Mouse (Mus musculus): ENCODE data around the gene Abhd16a. TPM values are rescaled to one million over a fixed set of nuclear protein-coding genes. Genes with fewer than 3 reads are reported as not detected.

The Abhd16a gene
- polyA plus RNA-seq, 1 experiment = 64.7 TPM

DNA sequence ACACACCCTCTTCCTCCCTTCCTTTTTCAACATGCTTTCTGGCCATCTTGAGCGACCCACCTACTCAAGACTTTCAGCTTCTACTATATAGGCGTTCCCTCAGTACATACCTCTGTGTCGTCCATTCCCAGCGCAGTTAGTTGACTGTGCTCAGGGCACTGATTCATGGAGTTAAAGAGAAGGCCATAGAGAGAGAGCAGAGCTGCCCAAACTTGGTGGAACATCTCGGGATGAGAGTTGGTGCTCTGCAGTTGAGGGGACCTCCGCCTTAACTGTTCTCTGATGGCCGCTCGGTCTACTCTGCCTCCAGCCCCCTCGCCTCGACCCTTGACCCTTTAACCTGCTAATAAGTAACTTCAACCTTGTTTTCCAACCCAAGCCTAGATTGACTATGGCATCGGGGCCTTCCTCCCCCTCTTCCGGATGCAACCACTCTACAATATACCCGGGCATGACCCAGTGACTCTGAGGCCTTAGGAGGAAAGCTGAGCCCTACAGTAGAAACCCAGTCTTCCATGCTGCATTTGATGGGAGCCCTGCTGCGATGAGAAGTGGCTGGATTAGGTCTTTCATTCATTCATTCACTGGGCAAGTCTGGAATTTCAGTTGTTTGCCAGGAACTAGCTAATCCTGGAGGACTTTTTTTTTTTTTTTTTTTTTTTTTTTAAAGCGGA, 42.6 kb downstream of the Abhd16a start, which contains the start of gene Apom:
Gene Apom (minus strand): TSS at position 551 of the 674 bp plus-strand sequence.
- Histone ChIP-seq H3K36me3 (ENCODE audit: control insufficient read depth, insufficient read depth) (no peaks in the 10 kb centered on the region), H3K4me2 (ENCODE audit: low read depth) (no peak within 1 kb of the TSS), H3ac (ENCODE audit: control insufficient read depth, insufficient read length) (no peak within 1 kb of the TSS), H3K4me3 (no peak within 1 kb of the TSS), H3K27me3 (ENCODE audit: control insufficient read depth, insufficient read depth, insufficient read length) (no peaks in the 10 kb centered on the region), H3K79me2 (ENCODE audit: control insufficient read depth, insufficient read depth) (peaks cover 33% of the 10 kb centered on the region)
- TF ChIP-seq TCF3 (IDR thresholded peaks at IDR 0.05; ENCODE audit: insufficient read length, low read depth) = no peak
- TF ChIP-seq MYOD1 (IDR thresholded peaks at IDR 0.05; ENCODE audit: control insufficient read depth in 1 of 3, insufficient read length in 2 of 3, low read depth in 2 of 3) = no peak
- TF ChIP-seq POLR2AphosphoS2 (IDR thresholded peaks at IDR 0.05; ENCODE audit: insufficient read length, low read depth) = no peak
- no peak for TF ChIP-seq E2F4 (IDR thresholded peaks at IDR 0.05; ENCODE audit: insufficient read depth)
- no peak for TF ChIP-seq MAX (IDR thresholded peaks at IDR 0.05; ENCODE audit: low read depth)
- no peak for TF ChIP-seq CEBPB (IDR thresholded peaks at IDR 0.05; ENCODE audit: insufficient read depth, poor library complexity, severe bottlenecking)
- TF ChIP-seq SRF (IDR thresholded peaks at IDR 0.05; ENCODE audit: control insufficient read depth, insufficient read length, low read depth) = no peak
- TF ChIP-seq REST (IDR thresholded peaks at IDR 0.05; ENCODE audit: insufficient read depth, insufficient read length) = no peak
- TF ChIP-seq TCF12 (IDR thresholded peaks at IDR 0.05; ENCODE audit: insufficient read depth, poor library complexity, severe bottlenecking) = no peak
- no peak for TF ChIP-seq POLR2A (IDR thresholded peaks at IDR 0.05; ENCODE audit: insufficient read length, low read depth)
- no peak for TF ChIP-seq MYOG (IDR thresholded peaks at IDR 0.05; ENCODE audit: control insufficient read depth in 1 of 3, insufficient read depth in 1 of 3, insufficient read length in 2 of 3, low read depth in 2 of 3)
- no peak for TF ChIP-seq USF1 (IDR thresholded peaks at IDR 0.05; ENCODE audit: low read depth)

DNA sequence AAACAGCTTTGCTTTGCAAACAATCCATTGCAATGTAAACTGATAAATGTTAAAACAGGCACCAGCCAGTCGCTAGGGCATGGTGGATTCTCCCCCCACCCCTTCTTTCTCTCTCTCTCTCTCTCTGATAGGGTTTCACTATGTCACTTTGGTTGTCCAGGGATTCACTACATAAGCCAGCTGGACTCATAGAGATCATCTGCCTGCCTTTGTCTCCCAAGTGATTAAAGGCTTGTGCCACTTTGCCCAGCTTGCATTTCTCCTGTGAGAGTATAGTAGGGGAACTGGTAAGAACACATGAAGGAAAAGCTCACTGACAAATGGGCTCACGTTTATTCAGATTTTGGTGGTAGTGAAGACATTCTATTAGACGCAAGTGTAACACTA, 43.1 kb downstream of the Abhd16a start:
- no peaks in the 10 kb centered on the region for H3K27me3 ChIP-seq (ENCODE audit: control insufficient read depth, insufficient read depth, insufficient read length)
- H3K4me3 ChIP-seq = no peak overlapping the region
- peaks cover 33% of the 10 kb centered on the region for H3K79me2 ChIP-seq (ENCODE audit: control insufficient read depth, insufficient read depth)
- TF ChIP-seq POLR2A (IDR thresholded peaks at IDR 0.05; ENCODE audit: insufficient read length, low read depth) (no peak), MYOD1 (IDR thresholded peaks at IDR 0.05; ENCODE audit: control insufficient read depth in 1 of 3, insufficient read length in 2 of 3, low read depth in 2 of 3) (no peak), CEBPB (IDR thresholded peaks at IDR 0.05; ENCODE audit: insufficient read depth, poor library complexity, severe bottlenecking) (no peak)
- no peaks in the 10 kb centered on the region for H3K36me3 ChIP-seq (ENCODE audit: control insufficient read depth, insufficient read depth)
- H3K4me2 ChIP-seq (ENCODE audit: low read depth) = no peak overlapping the region
- H3ac ChIP-seq (ENCODE audit: control insufficient read depth, insufficient read length) = no peak overlapping the region

DNA sequence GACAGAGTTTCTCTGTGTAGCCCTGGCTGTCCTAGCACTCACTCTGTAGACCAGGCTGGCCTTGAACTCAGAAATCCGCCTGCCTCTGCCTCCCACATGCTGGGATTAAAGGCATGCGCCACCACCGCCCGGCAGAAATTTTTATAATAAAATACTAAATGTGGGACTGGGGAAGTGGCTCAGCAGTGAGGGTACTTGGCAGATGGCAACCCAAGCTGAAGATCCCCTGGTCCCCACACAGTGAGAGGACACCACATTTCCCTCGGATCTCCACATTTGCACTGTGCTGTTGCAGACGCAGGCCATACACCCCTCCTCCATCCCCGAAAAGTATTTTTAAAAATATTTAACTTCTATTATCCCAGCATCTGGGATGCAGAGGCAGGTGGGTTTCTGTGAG, 44.5 kb downstream of the Abhd16a start:
- no peaks in the 10 kb centered on the region for H3K27me3 ChIP-seq (ENCODE audit: control insufficient read depth, insufficient read depth, insufficient read length)
- H3K79me2 ChIP-seq (ENCODE audit: control insufficient read depth, insufficient read depth) = peaks cover 33% of the 10 kb centered on the region
- H3K36me3 ChIP-seq (ENCODE audit: control insufficient read depth, insufficient read depth) = peaks cover 3% of the 10 kb centered on the region
- no peak overlapping the region for H3K4me2 ChIP-seq (ENCODE audit: low read depth)
- no peak overlapping the region for H3ac ChIP-seq (ENCODE audit: control insufficient read depth, insufficient read length)
- TF ChIP-seq CEBPB (IDR thresholded peaks at IDR 0.05; ENCODE audit: insufficient read depth, poor library complexity, severe bottlenecking) = no peak
- TF ChIP-seq POLR2AphosphoS2 (IDR thresholded peaks at IDR 0.05; ENCODE audit: insufficient read length, low read depth) = no peak
- no peak overlapping the region for H3K4me3 ChIP-seq

DNA sequence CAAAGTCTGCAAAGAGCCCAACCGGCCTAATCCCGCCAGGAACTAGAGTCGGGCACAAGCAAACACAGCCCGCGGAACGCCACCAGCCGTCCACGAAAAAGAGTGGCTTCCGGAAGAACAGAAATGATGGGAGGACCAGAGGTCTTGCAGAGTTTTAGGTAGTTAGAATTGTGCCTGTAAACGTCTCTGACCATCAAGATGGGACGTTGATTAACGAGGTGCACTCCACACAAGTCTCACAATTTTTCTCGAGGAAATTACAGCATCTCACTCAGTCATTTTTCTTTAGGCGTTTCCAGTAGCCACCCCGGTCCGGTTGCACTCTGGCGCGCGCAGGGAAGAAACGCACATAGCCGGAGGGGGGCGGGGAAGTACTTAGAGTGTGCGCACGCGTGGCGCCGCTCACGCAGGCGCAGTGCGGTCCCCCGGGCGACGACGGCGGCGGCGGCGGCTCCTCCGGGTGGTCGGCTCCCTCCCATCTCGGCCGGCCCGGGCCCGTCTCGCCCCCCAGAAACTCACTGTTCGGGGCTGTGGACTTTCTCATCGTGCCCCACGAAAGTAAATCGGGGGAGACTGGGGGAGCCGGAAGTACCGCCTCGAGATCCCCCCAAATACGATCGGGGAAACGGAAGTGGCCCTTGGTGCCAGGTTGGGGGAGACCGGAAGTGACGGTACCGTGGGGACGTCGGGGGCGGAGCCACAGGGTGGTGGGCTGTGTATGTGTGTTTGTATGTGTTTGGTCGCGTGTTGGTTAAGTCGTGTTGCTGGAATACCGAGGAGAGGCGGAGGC, 45.9 kb downstream of the Abhd16a start, which contains the start of gene Bag6:
Gene Bag6 (plus strand): TSS at position 378 of the 790 bp plus-strand sequence.
- H3K27me3 ChIP-seq (ENCODE audit: control insufficient read depth, insufficient read depth, insufficient read length) = no peaks in the 10 kb centered on the region
- H3K4me2 ChIP-seq (ENCODE audit: low read depth) = peak within 1 kb of the TSS; percentile 94
- peaks cover 48% of the 10 kb centered on the region for H3K79me2 ChIP-seq (ENCODE audit: control insufficient read depth, insufficient read depth)
- TF ChIP-seq MAX (IDR thresholded peaks at IDR 0.05; ENCODE audit: low read depth) (peak; percentile 99), E2F4 (IDR thresholded peaks at IDR 0.05; ENCODE audit: insufficient read depth) (peak; percentile 39), USF1 (IDR thresholded peaks at IDR 0.05; ENCODE audit: low read depth) (no peak), POLR2A (IDR thresholded peaks at IDR 0.05; ENCODE audit: insufficient read length, low read depth) (no peak), SRF (IDR thresholded peaks at IDR 0.05; ENCODE audit: control insufficient read depth, insufficient read length, low read depth) (no peak), MYOG (IDR thresholded peaks at IDR 0.05; ENCODE audit: control insufficient read depth in 1 of 3, insufficient read depth in 1 of 3, insufficient read length in 2 of 3, low read depth in 2 of 3) (no peak), TCF12 (IDR thresholded peaks at IDR 0.05; ENCODE audit: insufficient read depth, poor library complexity, severe bottlenecking) (no peak), TCF3 (IDR thresholded peaks at IDR 0.05; ENCODE audit: insufficient read length, low read depth) (no peak), POLR2AphosphoS2 (IDR thresholded peaks at IDR 0.05; ENCODE audit: insufficient read length, low read depth) (no peak), REST (IDR thresholded peaks at IDR 0.05; ENCODE audit: insufficient read depth, insufficient read length) (no peak), CEBPB (IDR thresholded peaks at IDR 0.05; ENCODE audit: insufficient read depth, poor library complexity, severe bottlenecking) (no peak), MYOD1 (IDR thresholded peaks at IDR 0.05; ENCODE audit: control insufficient read depth in 1 of 3, insufficient read length in 2 of 3, low read depth in 2 of 3) (no peak)
- H3K4me3 ChIP-seq = peak within 1 kb of the TSS; percentile 89
- H3K36me3 ChIP-seq (ENCODE audit: control insufficient read depth, insufficient read depth) = peaks cover 12% of the 10 kb centered on the region
- peak within 1 kb of the TSS; percentile 94 for H3ac ChIP-seq (ENCODE audit: control insufficient read depth, insufficient read length)
